ENCODE assay signal across 8 mouse cellular contexts in the genomic region with DNA sequence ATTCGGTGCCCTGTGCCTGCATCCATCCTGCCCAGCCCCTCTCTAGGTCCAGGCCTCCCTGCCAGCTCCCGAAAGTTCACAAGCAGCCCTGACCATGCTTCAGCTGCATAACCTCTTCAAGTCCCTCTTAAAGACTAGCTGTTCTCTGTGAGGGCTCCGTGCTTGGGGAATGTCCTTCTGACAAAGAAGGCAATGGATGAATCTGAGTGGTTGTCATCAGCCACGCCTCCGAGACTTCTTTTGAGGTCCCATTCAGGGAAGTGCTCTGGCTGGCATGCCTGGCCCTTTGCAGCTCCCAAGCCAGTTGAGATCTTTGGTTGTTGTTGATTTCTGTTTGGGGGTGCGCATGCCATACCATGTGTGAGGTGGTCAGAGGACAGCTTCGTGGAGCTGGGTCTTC.
A peak's percentile ranks its signal among the peaks of the same experiment; 100 is the strongest.
DNase-seq lines count a peak whose midpoint lies in the region; ATAC-seq and TF ChIP-seq lines count a peak whose summit lies in the region.

No protein-coding gene starts in this region.

- peak; percentile 69 for DNase-seq in lung, embryonic 14.5 days
- no peak for DNase-seq in lung, adult 2 months
- no peak for DNase-seq in forebrain, embryonic 14.5 days (ENCODE audit: low spot score)
- DNase-seq in kidney, postnatal 14 days, result peak; percentile 50
- DNase-seq in thymus, postnatal 10 days (ENCODE audit: low spot score in 2 of 2), result no peak
- DNase-seq in adrenal gland, adult 2 months, result no peak
- no peak for DNase-seq in layer of hippocampus, postnatal 10 days (ENCODE audit: low spot score in 2 of 2)

- H3K4me3 ChIP-seq in lung, embryonic 14.5 days (ENCODE audit: low read depth, low read length), result no peak overlapping the region
- H3K4me3 ChIP-seq in lung, adult 2 months (replicated peaks; ENCODE audit: extremely low read depth, low read depth, low read length), result no peak overlapping the region
- no peak overlapping the region for H3K4me3 ChIP-seq in forebrain, embryonic 14.5 days (ENCODE audit: low read depth, low read length)
- no peak overlapping the region for H3K4me3 ChIP-seq in olfactory bulb, adult 2 months (ENCODE audit: insufficient read depth, low read depth, low read length)

- no peaks in the 10 kb centered on the region for H3K36me3 ChIP-seq in lung, embryonic 14.5 days (ENCODE audit: insufficient read depth)
- H3K36me3 ChIP-seq in forebrain, embryonic 14.5 days (ENCODE audit: control insufficient read depth, insufficient read depth, low read length), result no peaks in the 10 kb centered on the region

- H3K4me2 ChIP-seq in lung, embryonic 14.5 days, result no peak overlapping the region
- no peak overlapping the region for H3K4me2 ChIP-seq in forebrain, embryonic 14.5 days (ENCODE audit: low read length)

- no peak for ATAC-seq in lung, embryonic 14.5 days (ENCODE audit: insufficient read depth)
- ATAC-seq in forebrain, embryonic 14.5 days, result no peak

- TF ChIP-seq CTCF in lung, embryonic 14.5 days (IDR thresholded peaks at IDR 0.05; ENCODE audit: low read depth), result no peak
- TF ChIP-seq CTCF in lung, adult 2 months (IDR thresholded peaks at IDR 0.05; ENCODE audit: insufficient read depth, low read length), result no peak
- no peak for TF ChIP-seq CTCF in olfactory bulb, adult 2 months (IDR thresholded peaks at IDR 0.05; ENCODE audit: insufficient read depth, low read depth, low read length)

- TF ChIP-seq POLR2A in lung, adult 2 months (IDR thresholded peaks at IDR 0.05; ENCODE audit: borderline replicate concordance, extremely low read depth, low read depth, low read length), result no peak
- no peak for TF ChIP-seq POLR2A in olfactory bulb, adult 2 months (IDR thresholded peaks at IDR 0.05; ENCODE audit: insufficient read depth, low read depth, low read length)

- WGBS in lung, embryonic 14.5 days, result 52% methylated on average over 7 of the region's 7 CpGs
- WGBS in lung, adult 2 months, result 60% methylated on average over 7 of the region's 7 CpGs
- 59% methylated on average over 7 of the region's 7 CpGs for WGBS in forebrain, embryonic 14.5 days
- 78% methylated on average over 7 of the region's 7 CpGs for WGBS in olfactory bulb, adult 2 months

- H3K4me1 ChIP-seq in lung, embryonic 14.5 days (ENCODE audit: insufficient read depth), result peaks cover 48% of the 10 kb centered on the region
- peaks cover 14% of the 10 kb centered on the region for H3K4me1 ChIP-seq in lung, adult 2 months (ENCODE audit: control insufficient read depth, insufficient read depth, low read length)
- H3K4me1 ChIP-seq in forebrain, embryonic 14.5 days (ENCODE audit: control insufficient read depth, insufficient read depth, low read length), result peaks cover 23% of the 10 kb centered on the region
- peaks cover 29% of the 10 kb centered on the region for H3K4me1 ChIP-seq in olfactory bulb, adult 2 months (ENCODE audit: control insufficient read depth, insufficient read depth, low read length)

- no peaks in the 10 kb centered on the region for H3K27me3 ChIP-seq in lung, embryonic 14.5 days (ENCODE audit: insufficient read depth, low read length)
- H3K27me3 ChIP-seq in forebrain, embryonic 14.5 days (replicated peaks; ENCODE audit: control insufficient read depth, insufficient read depth, low read length), result no peaks in the 10 kb centered on the region

- H3K9me3 ChIP-seq in lung, embryonic 14.5 days (ENCODE audit: low read depth, low read length), result no peaks in the 10 kb centered on the region
- H3K9me3 ChIP-seq in forebrain, embryonic 14.5 days (replicated peaks; ENCODE audit: control insufficient read depth, low read length), result no peaks in the 10 kb centered on the region

- H3K27ac ChIP-seq in lung, embryonic 14.5 days (ENCODE audit: low read depth), result peak overlapping the region; percentile 97
- H3K27ac ChIP-seq in forebrain, embryonic 14.5 days (ENCODE audit: low read depth, low read length), result peak overlapping the region; percentile 31
- H3K27ac ChIP-seq in olfactory bulb, adult 2 months (ENCODE audit: insufficient read depth, low read depth, low read length), result 0 out of 2 replicates have a peak overlapping the region, but pooled peaks have one; percentile 71

- peak overlapping the region; percentile 18 for H3K9ac ChIP-seq in lung, embryonic 14.5 days
- no peak overlapping the region for H3K9ac ChIP-seq in forebrain, embryonic 14.5 days (ENCODE audit: low read length)

Comparison
In these comparisons a context has a peak if more than half of its experiments do, and no peak if none do; other contexts are left out.
1. DNase-seq: peak in lung, embryonic 14.5 days (single experiment) and kidney, postnatal 14 days (single experiment); none in lung, adult 2 months (single experiment), forebrain, embryonic 14.5 days (single experiment), thymus, postnatal 10 days (0 of 2), adrenal gland, adult 2 months (single experiment) and layer of hippocampus, postnatal 10 days (0 of 2).
2. H3K27ac ChIP-seq: peak in every context shown above with its lines; median percentile 97 in lung, embryonic 14.5 days; 71 in olfactory bulb, adult 2 months; 31 in forebrain, embryonic 14.5 days.